Mouse (Mus musculus) ES-Bruce4 (cell line): ENCODE results near the gene Slc16a6.

Experiments
- CTCF ChIP-seq: IDR thresholded peaks from one replicate; pipeline ENCODE4 v1.8.1; 2011; ENCODE audit warnings: low read depth, low read length
- EP300 ChIP-seq: IDR thresholded peaks from 2 replicates; pipeline ENCODE4 v1.6.1; 2011; ENCODE audit warnings: low read depth, low read length; ENCODE audit not compliant: insufficient read depth
- POLR2A ChIP-seq: IDR thresholded peaks from one replicate; pipeline ENCODE4 v1.8.1; 2011; ENCODE audit warnings: low read length; ENCODE audit not compliant: insufficient read depth

- TF ChIP-seq CTCF, result no peak
- no peak for TF ChIP-seq EP300
- TF ChIP-seq POLR2A, result no peak
Observed at GRCm38 (mm10) chr11:109504977-109505376, 31.6 kb upstream of the Slc16a6 start.
